Mouse (Mus musculus) cerebellum, adult 9-10 months (tissue): ENCODE results near the gene Lamb3.
"Not testable (repeated sequence)": the region's sequence is repeated elsewhere in the genome, so short reads cannot be mapped to it uniquely, and the experiment has no call there.

Experiments
- DNase-seq: peaks from one replicate; pipeline ENCODE4 v3.0.0; 2022

Gene Lamb3

GRCm38 (mm10) chr1:193251386-193251785 is 43.9 kb downstream of the Lamb3 start:
- DNase-seq, result no peak

- no peak for DNase-seq
These were observed 45.1 kb downstream of the Lamb3 start for GRCm38 (mm10) chr1:193252616-193253015.

- not testable (repeated sequence) for DNase-seq
These were observed 46.4 kb downstream of the Lamb3 start for GRCm38 (mm10) chr1:193253895-193254294.

- DNase-seq, result no peak
These were observed 47.5 kb downstream of the Lamb3 start for GRCm38 (mm10) chr1:193255032-193255431.

- peak; percentile 87 for DNase-seq
These were observed 48.2 kb downstream of the Lamb3 start for GRCm38 (mm10) chr1:193255488-193256288.

- peak; percentile 43 for DNase-seq
These were observed 48.7 kb downstream of the Lamb3 start for GRCm38 (mm10) chr1:193256289-193256577.

- peak; percentile 80 for DNase-seq
These were observed 49.2 kb downstream of the Lamb3 start for GRCm38 (mm10) chr1:193256621-193257098.

- no peak for DNase-seq
These were observed 52.1 kb downstream of the Lamb3 start for GRCm38 (mm10) chr1:193259559-193259958.

- no peak for DNase-seq
These were observed 54.5 kb downstream of the Lamb3 start for GRCm38 (mm10) chr1:193261897-193262548.

- no peak for DNase-seq
These were observed 55.8 kb downstream of the Lamb3 start for GRCm38 (mm10) chr1:193263026-193263907.

- no peak for DNase-seq
These were observed 56.6 kb downstream of the Lamb3 start, which contains the start of gene Hsd11b1 for GRCm38 (mm10) chr1:193263955-193264598. Hsd11b1 (minus strand) TSS chr1:193264075.

- no peak for DNase-seq
These were observed 58.2 kb downstream of the Lamb3 start for GRCm38 (mm10) chr1:193265734-193266133.

- DNase-seq, result no peak
These were observed 63.7 kb downstream of the Lamb3 start for GRCm38 (mm10) chr1:193270965-193271763.

GRCm38 (mm10) chr1:193272137-193272915 is 64.8 kb downstream of the Lamb3 start:
- peak; percentile 44 for DNase-seq

- peak; percentile 60 for DNase-seq
These were observed 65.6 kb downstream of the Lamb3 start, which contains the start of gene G0s2 for GRCm38 (mm10) chr1:193272916-193273601. G0s2 (minus strand) TSS chr1:193273217.

GRCm38 (mm10) chr1:193274407-193275071 is 67.0 kb downstream of the Lamb3 start:
- no peak for DNase-seq

GRCm38 (mm10) chr1:193278414-193279045 is 71.0 kb downstream of the Lamb3 start:
- DNase-seq, result no peak

GRCm38 (mm10) chr1:193279492-193279891 is 72.0 kb downstream of the Lamb3 start:
- DNase-seq, result no peak

- no peak for DNase-seq
These were observed 73.8 kb downstream of the Lamb3 start for GRCm38 (mm10) chr1:193281344-193281743.
